In genomic region chr7:88214713-88215198, GRCm38 (mm10) we compare ENCODE assay signal across 17 mouse cellular contexts.
A peak's percentile ranks its signal among the peaks of the same experiment; 100 is the strongest.
DNase-seq lines count a peak whose midpoint lies in the region; ATAC-seq lines count a peak whose summit lies in the region.
"Had no signal": no experiment of that assay in that cellular context is flagged by ENCODE, and none has a peak within 500 bp of the region (broad histone marks: within the 10 kb centered on the region; RNA-seq: fewer than 3 reads in every experiment).

No protein-coding gene starts in this region.

- no peak overlapping the region for H3K4me3 ChIP-seq in kidney, embryonic 14.5 days (ENCODE audit: low read length)
- no peak overlapping the region for H3K4me3 ChIP-seq in lung, embryonic 16.5 days (ENCODE audit: low read length)
- H3K4me3 ChIP-seq: erythroblast, embryonic 14.5 days; hindbrain, embryonic 15.5 days; megakaryocyte, embryonic 14.5 days had no signal

- WGBS in kidney, embryonic 14.5 days = 18% methylated on average over 2 of the region's 2 CpGs
- WGBS in lung, embryonic 16.5 days = 48% methylated on average over 2 of the region's 2 CpGs

- H3K4me1 ChIP-seq in kidney, embryonic 14.5 days (ENCODE audit: control insufficient read depth, insufficient read depth, low read length) = no peaks in the 10 kb centered on the region
- H3K4me1 ChIP-seq in lung, embryonic 16.5 days (replicated peaks; ENCODE audit: control insufficient read depth, insufficient read depth, low read length) = no peaks in the 10 kb centered on the region
- H3K4me1 ChIP-seq: hindbrain, embryonic 15.5 days; megakaryocyte, embryonic 14.5 days had no signal

- no peaks in the 10 kb centered on the region for H3K9me3 ChIP-seq in kidney, embryonic 14.5 days (ENCODE audit: control insufficient read depth, low read length)
- H3K9me3 ChIP-seq in lung, embryonic 16.5 days (ENCODE audit: control insufficient read depth, low read length) = no peaks in the 10 kb centered on the region
- H3K9me3 ChIP-seq: hindbrain, embryonic 15.5 days had no signal

- H3K36me3 ChIP-seq in kidney, embryonic 14.5 days (ENCODE audit: control insufficient read depth, insufficient read depth, low read length) = no peaks in the 10 kb centered on the region
- H3K36me3 ChIP-seq in lung, embryonic 16.5 days (ENCODE audit: control insufficient read depth, insufficient read depth, low read length) = no peaks in the 10 kb centered on the region
- H3K36me3 ChIP-seq: hindbrain, embryonic 15.5 days had no signal

- no peak for DNase-seq in kidney, postnatal 14 days
- DNase-seq in lung, adult 18-20 months = no peak
- peak; percentile 38 for DNase-seq in Muller cell, postnatal 12 days (ENCODE audit: inconsistent ontology term)
- peak; percentile 71 for DNase-seq in gonadal fat pad, adult 2 months (ENCODE audit: low read depth)
- DNase-seq in ovary, postnatal 36 days (ENCODE audit: low spot score) = no peak
- DNase-seq: adrenal gland, adult 2 months; cerebellum, adult 8-10 months; gastrocnemius, postnatal 36 days; kidney, postnatal 10 days had no signal

- no peak overlapping the region for H3K9ac ChIP-seq in kidney, embryonic 14.5 days (ENCODE audit: low read depth, low read length)
- no peak overlapping the region for H3K9ac ChIP-seq in lung, embryonic 16.5 days (ENCODE audit: low read length)
- H3K9ac ChIP-seq: hindbrain, embryonic 15.5 days; liver, embryonic 14.5 days had no signal

- no peaks in the 10 kb centered on the region for H3K27me3 ChIP-seq in kidney, embryonic 14.5 days (ENCODE audit: control insufficient read depth, insufficient read depth, low read length)
- H3K27me3 ChIP-seq in lung, embryonic 16.5 days (ENCODE audit: control insufficient read depth, insufficient read depth, low read depth, low read length) = no peaks in the 10 kb centered on the region
- H3K27me3 ChIP-seq: hindbrain, embryonic 15.5 days; megakaryocyte, embryonic 14.5 days had no signal

- H3K27ac ChIP-seq in kidney, embryonic 14.5 days (ENCODE audit: low read depth, low read length) = no peak overlapping the region
- H3K27ac ChIP-seq in lung, embryonic 16.5 days (ENCODE audit: low read length) = no peak overlapping the region; the same call in 1 of the 2 replicates
- H3K27ac ChIP-seq: hindbrain, embryonic 15.5 days; liver, embryonic 14.5 days had no signal

- ATAC-seq in kidney, embryonic 14.5 days (ENCODE audit: low FRiP score, low TSS enrichment) = peak; percentile 91; the same call in 1 of the 2 replicates
- ATAC-seq in lung, embryonic 16.5 days (ENCODE audit: low read depth) = peak; percentile 71
- no peak for ATAC-seq in erythroid progenitor cell, adult 5-6 weeks (replicated peaks; ENCODE audit: low FRiP score, poor library complexity, severe bottlenecking)

- H3K4me2 ChIP-seq in kidney, embryonic 14.5 days (replicated peaks; ENCODE audit: low read depth, low read length) = no peak overlapping the region
- no peak overlapping the region for H3K4me2 ChIP-seq in lung, embryonic 16.5 days (ENCODE audit: low read depth, low read length)
- H3K4me2 ChIP-seq: heart, embryonic 11.5 days; hindbrain, embryonic 15.5 days had no signal

Comparison
In these comparisons a context has a peak if more than half of its experiments do, and no peak if none do; other contexts are left out.
1. DNase-seq: peak in Muller cell, postnatal 12 days (single experiment) and gonadal fat pad, adult 2 months (single experiment); none in kidney, postnatal 14 days (single experiment), lung, adult 18-20 months (0 of 2) and ovary, postnatal 36 days (single experiment).